Mouse (Mus musculus): ENCODE measurements around the gene Ankrd63. TPM values are rescaled to one million over a fixed set of nuclear protein-coding genes. Genes with fewer than 3 reads are reported as not detected.

Ankrd63 gene
- total RNA-seq, 4 experiments from 2014 or later = 0.11 to 0.84 (median 0.36) TPM

DNA sequence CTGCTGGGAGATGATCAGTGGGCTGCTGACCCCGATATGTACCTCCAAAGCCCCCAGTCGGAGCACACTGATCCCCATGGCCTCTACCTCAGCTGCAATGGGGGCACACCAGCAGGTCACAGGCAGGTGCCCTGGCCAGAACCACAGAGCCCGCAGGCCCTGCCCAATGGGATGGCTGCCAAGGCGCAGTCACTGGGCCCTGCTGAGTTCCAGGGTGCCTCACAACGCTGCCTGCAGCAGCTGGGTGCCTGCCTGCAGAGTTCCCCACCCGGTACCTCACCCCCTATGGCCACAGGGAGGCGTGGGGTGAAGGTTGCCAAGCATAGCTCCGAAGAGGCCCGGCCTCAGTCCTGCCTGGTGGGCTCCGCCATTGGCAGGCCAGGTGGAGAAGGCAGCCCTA is 13.9 kb downstream of the Ankrd63 start:
- no peak for DNase-seq

DNA sequence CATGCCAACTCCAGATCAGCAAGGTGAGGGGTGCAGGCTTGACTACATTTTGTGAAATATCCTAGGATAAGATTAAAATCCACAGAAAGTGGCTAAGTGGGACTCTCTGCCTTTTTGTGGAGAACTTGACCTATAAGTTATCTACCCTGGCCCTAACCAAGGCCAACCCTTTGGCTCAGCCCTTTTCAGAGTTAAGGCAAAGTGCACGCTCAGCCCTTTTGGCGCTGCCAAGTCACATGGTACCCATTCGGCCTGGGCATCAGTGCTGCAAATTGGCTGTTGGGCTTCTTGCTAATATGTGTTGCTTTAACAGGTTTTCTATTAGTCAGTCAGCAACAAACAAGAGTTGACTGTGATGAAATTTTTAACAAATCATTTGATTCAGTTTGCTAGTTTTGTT is 16.0 kb downstream of the Ankrd63 start:
- peak; percentile 59 for DNase-seq

DNA sequence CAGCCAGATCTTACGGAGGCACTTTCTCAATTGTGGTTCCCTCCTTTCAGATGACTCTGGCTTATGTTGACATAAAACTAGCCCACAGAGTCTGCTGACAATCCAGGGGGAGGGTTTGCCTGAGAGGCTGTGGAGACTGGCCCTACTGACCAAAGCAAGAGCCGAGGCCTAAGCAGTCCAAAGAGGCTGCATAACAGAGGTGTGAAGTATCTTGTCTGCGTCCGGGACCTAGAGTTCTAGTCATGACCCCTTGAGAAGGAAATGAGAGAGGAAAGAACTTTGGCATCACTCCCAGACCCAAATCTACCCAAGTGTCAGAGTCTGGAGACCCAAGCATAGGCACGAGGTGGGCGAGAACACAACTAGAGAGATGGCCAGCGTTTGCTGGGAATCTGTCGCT is 17.1 kb downstream of the Ankrd63 start:
- no peak for DNase-seq

DNA sequence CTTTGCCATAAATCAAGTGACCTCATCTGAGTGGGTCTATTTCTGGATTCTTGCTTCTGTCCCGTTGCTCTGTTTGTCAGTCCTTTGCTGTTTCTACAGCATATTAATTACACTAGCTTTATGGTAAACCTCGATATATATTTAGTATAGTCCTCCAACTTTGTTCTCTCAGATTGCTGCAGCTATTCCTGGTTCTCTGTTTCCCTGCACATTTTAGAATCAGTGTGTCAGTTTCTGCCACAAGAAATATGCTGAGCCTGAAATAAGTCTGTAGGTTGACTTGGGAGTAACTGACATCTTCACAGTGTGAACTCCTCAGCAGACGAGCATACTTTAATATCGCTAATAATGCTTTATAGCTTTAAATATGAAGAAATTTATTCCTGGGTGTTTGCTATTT is 18.7 kb downstream of the Ankrd63 start:
- no peak for DNase-seq

DNA sequence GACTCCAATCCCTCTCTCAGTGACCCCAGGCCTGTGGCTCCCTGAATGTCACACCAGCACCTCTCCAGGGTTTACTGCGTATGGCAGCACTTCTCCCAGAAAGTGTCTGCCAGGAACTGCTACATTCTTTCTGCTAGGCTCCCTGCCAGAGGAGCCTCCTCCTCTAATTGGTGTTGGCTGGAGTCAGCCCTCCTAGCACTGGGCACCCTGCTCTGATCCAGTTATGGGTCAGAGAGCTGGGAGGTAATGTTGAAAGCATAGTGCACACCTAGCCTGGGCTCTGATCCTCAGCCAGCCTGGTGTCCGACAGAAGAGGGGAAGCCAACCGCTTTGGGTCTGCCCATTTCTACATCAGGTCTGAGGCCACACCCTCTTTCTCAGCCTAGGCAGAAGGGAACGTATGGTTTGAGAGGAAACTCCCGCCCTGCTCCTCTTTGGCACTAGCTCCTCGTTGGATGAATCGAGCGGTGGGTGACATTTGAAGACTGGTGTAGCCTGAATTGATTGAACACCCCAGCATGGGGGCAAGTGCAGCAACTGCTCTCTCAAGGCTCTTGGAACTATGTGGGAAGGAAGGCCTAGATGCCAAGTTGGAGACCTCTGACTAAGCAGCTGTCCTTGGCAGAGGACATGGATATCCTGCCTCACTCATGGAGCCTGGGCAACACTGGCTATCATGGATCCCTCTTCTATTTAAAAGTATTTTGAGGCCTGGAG is 21.1 kb downstream of the Ankrd63 start:
- DNase-seq = peak; percentile 75

DNA sequence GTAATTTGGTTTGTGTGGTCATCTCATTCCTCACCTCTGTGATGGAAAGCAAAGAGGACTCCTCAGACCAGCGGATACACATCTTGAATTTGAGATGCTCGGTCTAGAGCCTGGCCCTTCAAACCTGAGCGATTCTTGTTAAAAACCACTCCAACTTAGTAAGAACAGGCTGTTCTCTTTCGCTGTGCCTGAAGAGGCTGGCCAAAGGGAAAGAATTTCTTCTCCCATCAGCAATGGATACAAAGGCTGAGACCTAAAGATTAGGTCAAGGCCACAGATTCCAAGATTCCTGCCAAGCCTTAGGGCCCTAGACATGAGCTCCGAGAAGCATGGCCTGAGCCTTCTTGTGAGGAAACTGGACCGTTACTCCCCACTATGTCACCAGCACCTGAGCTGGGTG is 22.8 kb downstream of the Ankrd63 start:
- DNase-seq = no peak

DNA sequence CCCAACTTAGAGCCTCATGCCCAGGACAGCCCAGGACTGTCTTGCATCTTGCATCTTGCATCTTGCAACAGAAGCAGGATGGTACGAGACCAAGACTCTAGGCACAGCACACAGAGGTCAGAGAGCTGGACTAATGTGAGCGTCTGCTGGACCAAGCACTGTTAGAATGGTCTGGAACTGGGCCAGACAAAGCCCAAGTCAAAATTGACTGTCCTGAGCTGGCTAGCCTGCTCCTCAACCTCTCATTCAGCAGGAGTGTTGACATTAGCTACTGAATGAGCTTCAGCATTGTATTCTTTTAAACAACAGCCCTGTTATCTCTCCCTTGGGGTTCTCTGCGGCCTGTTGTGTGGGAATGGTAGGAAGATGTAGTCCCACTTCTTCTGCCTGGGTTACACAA is 24.2 kb downstream of the Ankrd63 start:
- no peak for DNase-seq

DNA sequence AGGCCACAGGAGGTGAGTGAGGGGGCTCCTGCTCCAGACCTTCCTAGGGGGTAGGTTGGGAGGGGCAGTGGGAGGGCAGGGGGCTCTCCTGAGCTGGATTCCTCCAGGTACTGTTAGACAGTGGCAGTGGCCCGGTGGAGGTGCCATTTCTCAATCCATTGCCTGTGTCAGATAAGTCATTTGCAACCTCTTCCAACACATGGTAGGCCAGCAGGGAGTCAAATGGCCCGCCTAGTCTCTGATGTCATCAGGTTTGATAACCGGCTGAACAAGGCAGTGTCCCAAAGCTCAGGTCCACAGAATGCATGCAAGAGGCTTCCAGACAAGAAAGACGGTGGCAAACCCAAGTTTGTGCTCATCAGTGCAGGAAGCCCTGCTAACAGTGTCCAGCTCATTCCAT is 25.9 kb downstream of the Ankrd63 start:
- DNase-seq = no peak

DNA sequence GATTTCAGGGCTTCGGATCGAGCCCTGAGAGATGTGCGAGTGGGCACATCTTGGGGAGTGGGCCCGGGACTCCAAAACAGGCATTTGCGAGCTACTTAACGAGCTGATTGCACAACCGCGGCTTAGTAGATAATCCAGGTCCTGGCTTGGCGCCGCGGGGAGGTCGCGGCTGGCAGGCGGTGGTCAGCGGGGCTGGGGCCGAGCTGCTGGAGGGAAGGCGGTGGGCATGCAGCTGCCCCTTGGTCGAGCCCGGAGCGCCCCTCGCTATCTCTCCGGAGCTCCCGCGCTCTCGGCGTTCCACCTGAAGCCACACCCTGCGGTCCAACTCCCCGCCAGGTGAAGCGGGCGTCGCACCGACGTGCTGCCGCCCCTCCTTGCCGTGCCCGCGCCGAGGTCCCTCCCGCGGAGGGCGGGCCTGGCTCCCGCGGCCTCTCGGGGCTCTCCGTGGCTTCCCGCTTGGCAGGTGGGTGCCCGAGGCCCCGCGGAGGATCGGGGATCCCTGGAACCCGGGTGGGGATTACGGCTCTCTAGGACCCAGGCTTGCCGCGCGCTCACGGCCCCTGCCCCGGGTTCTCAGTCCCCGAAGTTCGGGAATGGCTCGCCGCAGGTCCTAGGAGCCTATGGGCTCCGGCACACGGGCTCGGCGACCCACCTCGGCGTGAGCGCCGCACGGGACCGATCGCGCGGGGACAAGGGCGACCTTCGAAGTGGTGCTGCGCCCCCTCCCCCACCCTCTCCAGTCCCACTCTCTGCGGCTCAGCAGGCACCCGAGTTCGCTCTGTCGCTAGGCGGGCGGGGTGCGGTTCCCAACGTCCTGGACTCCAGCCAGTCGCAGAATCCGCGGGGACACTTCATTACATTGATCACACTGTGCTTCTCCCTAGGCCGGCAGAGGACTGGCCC is 26.7 kb downstream of the Ankrd63 start:
- peak; percentile 56 for DNase-seq

DNA sequence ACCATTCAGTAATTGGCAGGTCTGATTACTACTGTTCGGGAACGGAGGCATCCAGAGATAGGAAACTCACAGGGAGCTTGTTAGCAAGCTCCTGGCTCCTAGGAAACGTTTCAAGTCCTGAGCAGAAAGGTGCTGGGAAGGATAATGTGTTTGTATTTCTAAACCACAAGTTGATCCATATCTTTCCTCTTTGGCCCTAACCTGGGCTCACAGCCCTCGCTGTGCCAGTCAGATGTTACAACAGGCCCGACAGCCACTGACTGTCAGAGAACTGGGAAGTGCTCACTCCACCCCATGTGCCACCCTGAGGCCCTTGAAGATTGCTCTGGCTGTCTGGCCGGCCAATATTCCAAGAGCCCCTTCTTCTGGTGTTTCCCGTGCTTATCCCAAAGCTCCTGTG is 29.3 kb downstream of the Ankrd63 start:
- DNase-seq = no peak

DNA sequence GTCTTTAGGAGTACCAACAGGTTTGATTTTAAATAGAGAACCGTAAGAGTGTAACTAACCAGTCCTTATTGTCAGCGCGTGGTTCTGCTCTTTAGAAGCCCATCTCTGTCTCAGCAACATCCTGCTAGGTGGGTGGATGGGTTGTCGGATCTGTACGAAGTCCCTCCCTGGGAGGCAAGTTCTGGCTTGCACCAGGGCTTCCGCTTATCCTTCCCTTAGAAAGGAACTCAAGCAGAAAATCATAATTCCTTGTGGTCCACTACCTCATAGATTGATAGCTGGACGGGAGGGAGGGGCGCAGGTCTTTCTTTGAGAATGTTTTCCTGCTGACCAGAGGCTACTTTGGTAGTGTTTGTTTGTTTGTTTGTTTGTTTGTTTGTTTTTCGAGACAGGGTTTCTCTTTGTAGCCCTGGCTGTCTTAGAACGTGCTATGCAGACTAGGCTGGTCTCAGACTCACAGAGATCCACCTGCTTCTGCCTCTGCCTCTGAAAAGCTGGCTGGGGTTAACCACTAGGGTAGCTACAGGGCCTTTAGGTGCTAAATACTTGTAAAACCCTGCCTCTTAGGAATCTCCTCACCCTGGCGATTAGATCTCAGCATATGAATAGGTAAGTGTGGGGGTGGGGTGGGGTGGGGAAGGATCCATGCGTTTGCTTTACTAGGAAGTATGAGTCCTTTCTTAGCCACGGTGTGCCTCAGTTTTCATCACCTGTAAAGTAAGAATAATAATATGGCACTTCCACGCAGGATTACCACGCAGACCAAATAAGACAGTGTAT is 29.9 kb downstream of the Ankrd63 start:
- no peak for DNase-seq

DNA sequence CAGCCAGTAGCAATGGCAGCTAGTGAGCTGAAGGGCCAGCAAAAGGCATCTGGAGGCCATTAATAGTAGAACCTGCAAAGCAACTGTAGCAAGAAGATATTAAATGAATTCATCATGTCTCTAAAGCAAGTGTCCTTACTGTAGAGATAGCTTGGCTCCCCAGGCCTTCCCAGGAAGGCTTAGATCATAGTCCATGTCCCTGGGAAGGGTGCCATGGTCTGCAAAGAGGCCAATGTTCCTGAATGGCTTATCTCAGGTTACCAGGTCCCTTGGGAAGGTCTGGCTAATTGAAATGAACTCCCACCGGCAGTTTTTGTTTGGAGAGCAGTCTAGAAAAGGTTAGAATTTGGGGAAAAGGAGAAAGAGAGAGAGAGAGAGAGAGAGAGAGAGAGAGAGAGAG is 32.0 kb downstream of the Ankrd63 start:
- DNase-seq = peak; percentile 73

DNA sequence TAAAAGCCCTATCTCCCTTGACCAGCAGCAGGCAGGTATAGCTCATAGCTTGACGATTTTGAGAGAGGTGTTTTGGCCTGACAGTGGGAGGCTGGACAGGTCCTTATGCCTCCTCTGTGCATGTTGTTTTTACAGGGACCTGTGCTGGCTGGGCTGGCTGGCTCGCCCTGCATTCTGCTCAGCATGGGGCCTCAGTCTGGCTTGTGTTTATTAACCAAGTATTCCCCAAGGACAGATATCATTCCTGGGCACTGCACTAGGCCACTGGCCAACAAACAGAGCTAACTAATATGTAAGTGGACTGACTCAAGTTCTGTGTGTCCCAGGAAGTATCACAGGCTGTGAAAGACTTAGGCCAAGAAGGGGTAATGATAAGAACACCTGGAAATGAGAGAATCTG is 34.0 kb downstream of the Ankrd63 start:
- DNase-seq = peak; percentile 70

DNA sequence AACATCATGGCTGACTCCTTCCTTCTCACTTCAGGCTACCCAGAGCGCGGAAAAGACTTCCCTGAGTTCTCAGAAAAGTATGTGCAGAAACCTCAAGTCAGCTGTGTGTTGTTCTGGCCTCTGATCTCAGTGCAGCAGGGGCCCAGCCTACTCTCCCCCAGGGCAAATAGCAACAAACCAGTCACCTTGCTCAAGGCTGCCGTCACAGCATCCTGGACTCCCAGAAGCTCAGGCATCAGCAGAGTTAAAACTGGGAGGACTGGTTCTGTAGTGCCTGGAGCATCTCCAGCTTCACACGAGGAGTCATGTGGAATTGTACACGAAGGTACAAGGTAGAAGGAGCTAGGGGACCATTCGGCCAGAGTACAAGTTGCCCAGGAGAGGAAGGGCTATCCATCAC is 34.5 kb downstream of the Ankrd63 start:
- no peak for DNase-seq

DNA sequence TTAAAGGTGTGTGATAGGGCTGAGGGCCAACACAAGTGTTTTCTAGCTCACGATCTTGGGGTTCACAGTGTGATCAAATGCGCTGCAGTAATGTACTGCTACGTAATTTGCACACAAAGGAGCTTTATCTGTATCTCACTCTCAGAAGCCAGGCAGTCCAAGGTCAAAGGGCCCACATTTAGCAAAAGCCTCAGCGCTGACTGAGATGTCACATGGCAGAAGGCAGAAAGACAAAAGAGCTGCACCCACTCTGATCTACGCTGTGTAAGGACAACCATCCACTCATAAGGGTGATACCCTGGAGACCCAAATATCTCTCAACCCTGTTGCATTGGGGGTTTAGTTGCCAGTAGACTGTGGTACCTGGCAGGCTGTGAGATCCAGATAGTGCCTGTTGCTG is 36.6 kb downstream of the Ankrd63 start:
- DNase-seq = peak; percentile 62

DNA sequence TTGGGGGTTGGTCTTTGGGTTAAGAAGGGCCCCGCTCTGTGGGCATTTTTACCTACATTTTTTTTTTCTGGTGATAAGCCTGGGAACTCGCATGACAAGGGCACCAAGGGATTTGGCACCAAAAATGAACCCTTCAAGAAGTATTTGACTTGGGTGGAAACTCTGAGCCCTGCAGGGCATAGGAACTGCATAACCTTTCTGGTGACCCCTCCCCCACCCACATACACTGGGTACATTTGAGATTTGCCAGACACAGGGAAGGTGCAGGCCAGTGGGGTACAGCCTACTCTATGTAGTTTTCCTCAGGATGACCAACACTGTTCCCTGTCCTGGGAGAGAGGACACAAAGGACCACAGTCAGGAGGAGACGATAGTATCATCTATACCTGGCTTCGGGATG is 38.1 kb downstream of the Ankrd63 start:
- DNase-seq = no peak

DNA sequence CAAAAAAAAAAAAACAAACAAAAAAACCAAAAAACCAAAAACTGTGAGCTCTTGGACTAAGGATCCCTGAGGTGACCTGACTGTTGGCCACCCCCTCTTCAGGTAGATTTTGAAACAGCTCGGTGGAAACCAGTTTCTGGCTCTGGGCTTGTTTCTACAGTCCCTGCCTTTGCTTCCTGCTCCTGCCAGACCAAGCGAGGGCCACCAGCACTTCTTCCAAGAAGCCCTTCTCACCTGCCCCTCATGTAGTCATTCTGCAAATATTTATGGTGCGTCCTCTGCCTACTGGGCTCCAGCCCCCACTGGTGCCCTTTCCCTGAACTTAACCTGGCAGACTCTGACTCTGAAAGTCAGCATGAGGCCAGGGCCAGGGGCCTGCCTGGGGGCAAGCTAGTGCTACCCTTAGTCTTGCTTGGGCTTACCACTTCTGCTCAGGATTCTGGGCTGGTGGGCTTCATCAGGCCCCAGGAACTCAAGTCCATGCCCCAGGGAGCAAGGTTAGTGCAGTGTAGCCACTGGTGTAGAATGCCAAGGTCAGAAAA is 38.7 kb downstream of the Ankrd63 start:
- no peak for DNase-seq

DNA sequence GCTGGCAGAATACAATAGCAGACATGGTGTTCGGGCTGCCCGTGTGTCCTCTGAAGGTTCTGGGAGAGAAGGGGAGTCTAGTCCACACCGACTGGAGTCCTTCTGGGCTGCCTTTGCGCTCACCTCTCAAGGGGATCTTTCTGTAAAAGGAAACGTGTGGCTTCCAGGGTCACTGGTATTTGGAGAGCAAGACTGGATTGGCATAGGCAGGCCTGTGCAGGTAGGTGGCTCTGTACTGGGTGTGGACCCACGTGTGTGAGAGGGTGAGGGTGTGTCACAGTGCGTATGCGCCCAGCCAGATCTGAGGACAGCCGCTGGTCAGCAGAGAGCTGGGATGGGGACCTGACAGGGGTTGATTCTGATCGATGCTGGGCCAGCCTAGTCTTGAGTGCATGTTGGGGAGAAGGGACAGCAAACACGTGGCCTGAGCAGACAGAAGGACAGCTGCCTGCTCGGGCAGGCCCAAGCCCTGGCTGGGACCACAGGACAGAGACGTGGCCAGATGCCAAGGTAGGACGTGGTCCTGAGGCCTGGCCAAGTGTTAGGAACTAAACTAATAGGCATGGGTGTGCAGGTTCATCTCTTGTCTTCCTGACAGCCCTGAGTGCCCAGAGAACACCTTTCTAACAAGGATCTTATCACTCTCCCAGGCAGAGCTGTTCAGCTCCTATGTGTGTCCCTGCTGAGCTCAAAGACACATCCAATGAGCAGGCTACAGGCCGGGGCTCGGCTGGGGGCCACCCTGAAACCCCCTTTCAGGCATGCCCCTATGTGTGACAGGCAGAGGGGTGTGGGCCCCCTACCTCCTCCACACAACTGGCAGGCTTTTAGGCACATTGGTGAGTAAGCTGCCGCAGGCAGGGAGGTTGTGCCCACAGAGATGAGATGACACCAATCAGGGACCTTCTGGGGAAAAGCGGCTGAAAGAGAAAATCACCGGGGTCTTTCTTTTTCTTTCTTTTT is 39.7 kb downstream of the Ankrd63 start:
- DNase-seq = no peak

DNA sequence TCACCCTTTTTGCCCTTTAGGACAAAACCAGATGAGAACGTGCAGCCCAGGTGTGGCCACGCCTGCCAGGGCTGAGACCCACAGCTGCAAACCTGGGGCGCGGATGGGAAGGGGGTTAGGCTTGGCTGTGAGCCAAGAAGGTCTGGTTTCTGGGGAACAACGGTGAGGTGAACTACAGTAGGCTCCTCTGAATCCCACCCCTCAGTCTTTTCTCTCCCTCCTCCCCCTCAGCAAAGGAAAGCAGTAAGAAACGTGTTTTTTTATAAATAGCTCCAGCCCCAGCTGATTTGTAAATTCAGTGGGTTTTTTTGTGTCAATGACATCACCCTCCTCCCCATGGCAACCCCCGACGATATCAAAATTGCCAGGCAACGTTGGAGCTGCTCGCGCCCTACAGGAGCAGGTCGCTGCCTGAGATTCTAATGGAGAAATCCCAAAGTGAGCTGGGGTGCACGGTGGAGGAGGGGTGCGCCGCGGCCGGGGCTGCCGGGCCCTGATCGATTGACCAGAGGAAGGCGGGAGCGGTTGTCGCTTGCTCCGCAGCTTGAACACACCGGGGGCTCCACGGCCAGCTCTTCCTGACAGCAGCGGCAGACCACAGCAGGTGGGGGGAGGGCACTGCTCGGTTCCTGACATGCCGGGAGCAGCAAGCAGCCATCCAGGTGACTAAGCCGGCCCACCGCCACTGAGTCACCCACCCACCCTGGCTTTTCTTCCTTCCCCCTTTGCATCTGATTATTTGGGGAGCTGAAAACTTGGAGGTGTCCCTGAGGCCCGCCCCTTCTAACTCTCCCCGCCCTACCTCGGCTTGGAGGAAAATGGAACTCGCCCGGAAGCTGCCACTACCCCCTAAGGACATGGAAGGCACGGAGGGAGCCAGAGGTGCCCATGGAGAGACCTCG is 40.6 kb downstream of the Ankrd63 start, which contains the start of gene Pak6:
Pak6 (plus strand) TSS at position 402 of the 902 bp plus-strand sequence.
- DNase-seq = no peak

DNA sequence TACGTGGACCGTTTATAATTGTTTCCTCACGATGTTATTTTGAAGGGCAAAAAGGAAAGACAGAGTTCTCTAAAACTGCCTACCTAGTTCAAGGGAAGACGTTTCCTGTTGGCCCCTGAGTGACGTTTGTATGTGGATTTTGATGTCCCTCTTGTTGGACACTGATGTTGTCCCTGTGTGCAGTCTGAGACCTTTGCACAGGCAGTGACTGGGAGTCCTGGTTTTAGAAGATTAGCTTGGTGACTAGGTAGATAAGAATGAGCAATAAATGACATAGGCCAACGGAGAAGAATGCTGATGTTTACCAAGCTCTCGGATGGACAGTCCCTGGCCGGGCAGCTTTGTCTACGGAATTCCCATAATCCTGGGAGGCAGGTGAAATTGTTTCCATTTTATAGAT is 41.9 kb downstream of the Ankrd63 start:
- DNase-seq = no peak

Data from adrenal gland, adult 8-10 months (tissue).